Mouse (Mus musculus) heart, adult 2 months (tissue): Measurements from ENCODE around the gene Rassf2. TPM values are rescaled to one million over a fixed set of nuclear protein-coding genes. Genes with fewer than 3 reads are reported as not detected.

Source experiments
- DNase-seq, 2 experiments: peaks; one replicate each; pipeline ENCODE4 v3.0.0; 2021
- H3K27ac ChIP-seq: fragments of 200-600 bp; 2 replicates; pipeline ENCODE4 v1.8.1; 2022
- H3K27me3 ChIP-seq: fragments of 200-500 bp; 2 replicates; pipeline ENCODE4 v1.6.1; 2012; ENCODE audit warnings: mild to moderate bottlenecking, low read length, inconsistent platforms, mixed read lengths; ENCODE audit not compliant: control insufficient read depth, insufficient read depth
- H3K36me3 ChIP-seq: fragments of 200-500 bp; 2 replicates; pipeline ENCODE4 v1.6.1; 2012; ENCODE audit warnings: low read length, inconsistent platforms; ENCODE audit not compliant: control insufficient read depth, insufficient read depth
- H3K4me1 ChIP-seq: fragments of 200-500 bp; 2 replicates; pipeline ENCODE4 v1.6.1; 2011; ENCODE audit warnings: low read length; ENCODE audit not compliant: control insufficient read depth, insufficient read depth
- H3K4me3 ChIP-seq: fragments of 200-600 bp; 2 replicates; pipeline ENCODE4 v1.8.1; 2022
- H3K79me2 ChIP-seq: fragments of 200-500 bp; replicated peaks from 2 replicates; pipeline ENCODE4 v1.6.1; 2012; ENCODE audit warnings: mild to moderate bottlenecking, inconsistent platforms, low read length, moderate library complexity, mixed read lengths; ENCODE audit not compliant: control insufficient read depth, insufficient read depth
- H3K9ac ChIP-seq: fragments of 200-500 bp; 2 replicates; pipeline ENCODE4 v1.6.1; 2012; ENCODE audit warnings: low read depth, mild to moderate bottlenecking, control low read depth, inconsistent platforms, low read length, mixed read lengths
- CTCF ChIP-seq: fragments of 200-600 bp; IDR thresholded peaks from 2 replicates; pipeline ENCODE4 v1.8.1; 2022; ENCODE audit warnings: antibody characterized with exemption, mild to moderate bottlenecking, moderate library complexity
- EP300 ChIP-seq: fragments of 200-500 bp; IDR thresholded peaks from 2 replicates; pipeline ENCODE4 v1.6.1; 2011; ENCODE audit warnings: low read depth, low read length, control low read depth; ENCODE audit not compliant: insufficient read depth
- POLR2A ChIP-seq: fragments of 200-500 bp; IDR thresholded peaks from 2 replicates; pipeline ENCODE4 v1.6.1; 2011; ENCODE audit warnings: mild to moderate bottlenecking, low read depth, low read length, control low read depth; ENCODE audit not compliant: insufficient read depth
- WGBS: fragments of 180-500 bp; shearing (Covaris S2); methylation state at CpG from one replicate; pipeline ENCODE4 v1.1.7; 2018; 5-methylcytosine and 5-hydroxymethylcytosine counted together
- intact Hi-C: fragments of 180-260 bp; cut with DNase I; formaldehyde crosslinking; loops from one replicate; pipeline ENCODE4 v1.15.1; 2025
- polyA plus RNA-seq: library from polyadenylated mRNA; depleted of rRNA; stranded (reverse); fragments of >200 nt; gene quantifications from 2 replicates; pipeline ENCODE4 v1.2.3, GENCODE M21; 2012
- total RNA-seq, 2 experiments: library from RNA; stranded (reverse); gene quantifications; 2 replicates each; pipeline ENCODE4 v1.2.3; 2021

Gene Rassf2
- total and polyA plus RNA-seq, 3 experiments: 6.0 to 11.5 (median 6.8) TPM

GRCm38 (mm10) chr2:132006561-132007474, 23.2 kb downstream of the Rassf2 start:
- Histone ChIP-seq H3K4me1 (peaks cover 8% of the 10 kb centered on the region), H3K36me3 (no peaks in the 10 kb centered on the region), H3K27me3 (no peaks in the 10 kb centered on the region), H3K79me2 (no peaks in the 10 kb centered on the region), H3K4me3 (no peak overlapping the region), H3K9ac (no peak overlapping the region), H3K27ac (peak overlapping the region; percentile 30)
- DNase-seq: peak; percentile 71 to 88
- WGBS: 71% methylated on average over 18 of the region's 18 CpGs
- no peak for TF ChIP-seq CTCF
- TF ChIP-seq POLR2A: no peak
- TF ChIP-seq EP300: peak; percentile 52; the same call in 1 of the 2 replicates
- intact Hi-C loops: no loop called here

GRCm38 (mm10) chr2:132005445-132005844, 24.6 kb downstream of the Rassf2 start:
- Histone ChIP-seq H3K27ac (no peak overlapping the region), H3K36me3 (no peaks in the 10 kb centered on the region), H3K79me2 (no peaks in the 10 kb centered on the region), H3K27me3 (no peaks in the 10 kb centered on the region), H3K4me3 (no peak overlapping the region), H3K4me1 (peaks cover 8% of the 10 kb centered on the region), H3K9ac (no peak overlapping the region)
- TF ChIP-seq EP300 (no peak), CTCF (no peak)
- no peak for DNase-seq
- WGBS: 62% methylated on average over 4 of the region's 4 CpGs
- intact Hi-C loops: no loop called here

DNA sequence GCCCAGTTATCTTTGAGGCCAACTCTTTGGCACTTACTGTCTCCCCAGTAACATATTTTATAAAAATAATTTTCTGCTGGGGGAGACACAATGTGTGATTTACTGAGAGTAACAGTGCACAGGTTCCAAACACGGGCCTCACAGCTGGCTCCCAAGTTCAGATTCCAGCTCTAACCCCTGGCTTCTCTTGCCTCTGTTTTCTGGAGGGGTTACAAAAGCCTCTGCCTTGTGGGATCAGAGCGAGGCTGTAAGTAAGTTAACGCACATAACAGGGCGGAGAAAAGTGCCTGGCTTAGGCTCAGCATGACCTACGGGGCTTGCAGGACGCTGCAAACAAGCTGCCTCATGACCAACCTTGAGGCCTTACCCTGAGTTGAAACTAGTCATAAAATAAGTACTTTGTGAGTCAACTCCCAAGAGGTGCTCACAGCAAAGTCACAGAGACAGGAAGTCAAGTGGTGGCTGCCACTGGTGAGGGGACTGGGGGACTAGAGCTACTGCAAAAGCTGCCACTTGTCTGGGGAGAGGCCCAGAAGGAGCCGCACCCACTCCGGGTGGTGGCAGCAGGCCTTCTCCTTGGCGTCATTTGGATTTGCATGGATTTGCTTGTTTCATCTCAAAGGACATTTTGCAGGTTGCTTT, 25.4 kb downstream of the Rassf2 start:
- no peaks in the 10 kb centered on the region for H3K36me3 ChIP-seq
- H3K27me3 ChIP-seq: no peaks in the 10 kb centered on the region
- H3K9ac ChIP-seq: no peak overlapping the region
- H3K79me2 ChIP-seq: no peaks in the 10 kb centered on the region
- TF ChIP-seq EP300 (no peak), CTCF (no peak), POLR2A (no peak)
- intact Hi-C loops: no loop called here
- WGBS: 80% methylated on average over 9 of the region's 9 CpGs
- no peak overlapping the region for H3K27ac ChIP-seq
- no peak overlapping the region for H3K4me3 ChIP-seq
- H3K4me1 ChIP-seq: peaks cover 8% of the 10 kb centered on the region
- DNase-seq: no peak

DNA sequence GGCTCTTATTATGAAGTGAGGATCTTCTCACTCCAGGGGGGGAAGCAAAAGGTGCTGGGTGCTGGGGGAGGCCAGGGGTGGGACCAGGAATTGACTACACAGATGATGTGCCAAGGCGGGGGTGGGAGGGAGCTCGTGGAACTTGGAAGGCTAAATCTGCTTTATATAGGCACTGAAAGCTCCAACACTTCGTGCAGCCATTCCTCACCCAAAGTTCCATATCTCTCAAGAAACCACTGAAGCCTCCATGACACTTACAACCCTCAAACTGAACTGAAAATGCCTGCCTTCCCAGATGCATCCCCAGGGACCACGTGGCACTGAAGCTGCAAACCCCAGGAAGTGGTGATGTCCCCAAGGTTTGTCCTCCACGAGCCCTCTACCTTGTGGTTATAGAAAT, 26.1 kb downstream of the Rassf2 start:
- Histone ChIP-seq H3K9ac (no peak overlapping the region), H3K79me2 (no peaks in the 10 kb centered on the region), H3K4me1 (peaks cover 8% of the 10 kb centered on the region), H3K36me3 (no peaks in the 10 kb centered on the region), H3K27ac (no peak overlapping the region), H3K27me3 (no peaks in the 10 kb centered on the region), H3K4me3 (no peak overlapping the region)
- no peak for DNase-seq
- 73% methylated on average over 5 of the region's 5 CpGs for WGBS
- intact Hi-C loops: no loop called here
- TF ChIP-seq CTCF (no peak), POLR2A (no peak), EP300 (no peak)

DNA sequence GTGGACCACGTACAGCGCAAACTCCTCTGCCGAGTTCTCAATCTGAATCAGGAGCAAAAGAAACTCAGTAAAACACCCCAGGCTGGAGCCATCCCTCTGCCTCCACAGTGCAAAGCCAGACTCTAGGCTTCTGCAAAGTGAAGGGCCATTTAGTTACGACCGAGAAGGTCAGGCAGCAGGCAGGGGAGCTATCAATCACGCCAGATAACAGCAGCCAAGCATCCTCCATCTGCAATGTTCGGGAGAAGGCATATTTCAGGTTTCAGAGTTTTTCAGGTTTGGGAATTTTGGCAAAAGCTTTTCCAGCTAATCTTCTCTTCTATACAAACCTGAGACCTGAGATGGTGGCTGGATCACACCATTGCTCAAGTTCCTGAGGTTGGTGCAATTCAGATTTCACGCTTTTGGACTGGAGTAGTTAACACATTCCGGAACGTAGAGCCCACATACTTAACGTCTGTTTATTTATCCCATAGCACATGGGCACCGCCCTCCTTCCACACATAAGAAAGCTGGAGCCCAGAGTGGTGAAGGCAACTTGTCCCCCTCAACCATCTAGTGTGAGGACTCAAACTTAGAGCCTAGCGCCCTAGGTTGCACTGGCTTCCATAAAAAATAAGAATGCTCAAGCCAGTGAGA, 28.2 kb downstream of the Rassf2 start:
- WGBS: 87% methylated on average over 13 of the region's 13 CpGs
- intact Hi-C loops: no loop called here
- H3K27ac ChIP-seq: no peak overlapping the region

GRCm38 (mm10) chr2:131997356-131997755, 32.7 kb downstream of the Rassf2 start:
- TF ChIP-seq CTCF: no peak
- no peak for TF ChIP-seq POLR2A
- no peak for TF ChIP-seq EP300
- 27% methylated on average over 5 of the region's 5 CpGs for WGBS
- Histone ChIP-seq H3K4me3 (no peak overlapping the region), H3K27ac (no peak overlapping the region), H3K9ac (no peak overlapping the region), H3K79me2 (no peaks in the 10 kb centered on the region), H3K4me1 (peaks cover 2% of the 10 kb centered on the region; the same call in 1 of the 2 replicates), H3K27me3 (no peaks in the 10 kb centered on the region), H3K36me3 (no peaks in the 10 kb centered on the region)
- no peak for DNase-seq
- intact Hi-C loops: no loop called here

More for the DNA sequence above, 28.2 kb downstream of the Rassf2 start:
- DNase-seq: no peak
- no peaks in the 10 kb centered on the region for H3K36me3 ChIP-seq
- no peaks in the 10 kb centered on the region for H3K79me2 ChIP-seq
- TF ChIP-seq CTCF: no peak
- no peak for TF ChIP-seq EP300
- no peak for TF ChIP-seq POLR2A
- H3K9ac ChIP-seq: no peak overlapping the region
- peaks cover 7% of the 10 kb centered on the region; the same call in 1 of the 2 replicates for H3K4me1 ChIP-seq
- no peaks in the 10 kb centered on the region for H3K27me3 ChIP-seq
- no peak overlapping the region for H3K4me3 ChIP-seq
